Mouse (Mus musculus) liver, adult 2 months (tissue): ENCODE results near the gene Epha4. TPM values are rescaled to one million over a fixed set of nuclear protein-coding genes. Genes with fewer than 3 reads are reported as not detected.

ENCODE experiments used
- DNase-seq: peaks from one replicate; pipeline ENCODE4 v3.0.0-alpha.2; 2011; ENCODE audit warnings: low read depth, low spot score; ENCODE audit errors: extremely low read depth
- H3K27ac ChIP-seq: fragments of 200-500 bp; replicated peaks from 2 replicates; pipeline ENCODE4 v1.5.1; 2012; ENCODE audit warnings: low read depth, mild to moderate bottlenecking, control low read depth, inconsistent platforms, low read length; ENCODE audit not compliant: insufficient read depth
- H3K27me3 ChIP-seq: fragments of 200-500 bp; 2 replicates; pipeline ENCODE4 v1.6.1; 2012; ENCODE audit warnings: mild to moderate bottlenecking, moderate library complexity, low read length, inconsistent platforms; ENCODE audit not compliant: control insufficient read depth, insufficient read depth
- H3K36me3 ChIP-seq: fragments of 200-500 bp; 2 replicates; pipeline ENCODE4 v1.6.1; 2012; ENCODE audit warnings: low read length, inconsistent platforms; ENCODE audit not compliant: control insufficient read depth, insufficient read depth
- H3K4me1 ChIP-seq: fragments of 200-500 bp; 2 replicates; pipeline ENCODE4 v1.6.1; 2011; ENCODE audit warnings: low read length; ENCODE audit not compliant: control insufficient read depth, insufficient read depth
- H3K4me3 ChIP-seq: fragments of 200-500 bp; 2 replicates; pipeline ENCODE4 v1.5.1; 2011; ENCODE audit warnings: low read depth, mild to moderate bottlenecking, control low read depth, low read length, moderate library complexity; ENCODE audit not compliant: insufficient read depth
- H3K79me2 ChIP-seq: fragments of 200-500 bp; 2 replicates; pipeline ENCODE4 v1.6.1; 2012; ENCODE audit warnings: inconsistent platforms, mild to moderate bottlenecking, low read length, moderate library complexity; ENCODE audit not compliant: control insufficient read depth, insufficient read depth
- H3K9ac ChIP-seq: fragments of 200-500 bp; 2 replicates; pipeline ENCODE4 v1.6.1; 2012; ENCODE audit warnings: low read depth, mild to moderate bottlenecking, control low read depth, inconsistent platforms, low read length
- CTCF ChIP-seq: fragments of 200-500 bp; IDR thresholded peaks from 2 replicates; pipeline ENCODE4 v1.5.1; 2011; ENCODE audit warnings: low read depth, low read length, control low read depth
- POLR2A ChIP-seq: fragments of 200-500 bp; IDR thresholded peaks from 2 replicates; pipeline ENCODE4 v1.6.1; 2011; ENCODE audit warnings: low read length, control low read depth; ENCODE audit not compliant: insufficient read depth; ENCODE audit errors: extremely low read depth
- WGBS: fragments of 180-500 bp; shearing (Covaris S2); methylation state at CpG from one replicate; pipeline ENCODE4 v1.1.7; 2018; 5-methylcytosine and 5-hydroxymethylcytosine counted together
- polyA plus RNA-seq: library from polyadenylated mRNA; depleted of rRNA; stranded (reverse); fragments of >200 nt; gene quantifications from 2 replicates; pipeline ENCODE4 v1.2.3, GENCODE M21; 2012
- total RNA-seq: library from RNA; depleted of rRNA; stranded (reverse); fragments of >200 nt; gene quantifications from 2 replicates; pipeline ENCODE4 v1.2.3, GENCODE M21; 2014

Epha4 gene
- total and polyA plus RNA-seq, 2 experiments = 0.10 to 0.18 TPM

GRCm38 (mm10) chr1:77420348-77420747 lies 94.5 kb downstream of the Epha4 start:
- no peaks in the 10 kb centered on the region for H3K4me1 ChIP-seq
- H3K27me3 ChIP-seq = no peaks in the 10 kb centered on the region
- 85% methylated on average over 2 of the region's 2 CpGs for WGBS
- DNase-seq = no peak
- no peak overlapping the region for H3K27ac ChIP-seq
- no peaks in the 10 kb centered on the region for H3K79me2 ChIP-seq
- no peak overlapping the region for H3K4me3 ChIP-seq
- no peak overlapping the region for H3K9ac ChIP-seq
- H3K36me3 ChIP-seq = no peaks in the 10 kb centered on the region
- TF ChIP-seq CTCF = no peak
- TF ChIP-seq POLR2A = no peak

- WGBS = 73% methylated on average over 4 of the region's 4 CpGs
- H3K27ac ChIP-seq = no peak overlapping the region
- no peaks in the 10 kb centered on the region for H3K36me3 ChIP-seq
- H3K4me3 ChIP-seq = no peak overlapping the region
- H3K79me2 ChIP-seq = no peaks in the 10 kb centered on the region
- no peak for DNase-seq
- H3K4me1 ChIP-seq = no peaks in the 10 kb centered on the region
- no peaks in the 10 kb centered on the region for H3K27me3 ChIP-seq
- no peak overlapping the region for H3K9ac ChIP-seq
- TF ChIP-seq POLR2A (no peak), CTCF (no peak)
Measured at GRCm38 (mm10) chr1:77416872-77417271, 98.0 kb downstream of the Epha4 start.

GRCm38 (mm10) chr1:77412871-77413669 lies 101.8 kb downstream of the Epha4 start:
- no peak overlapping the region for H3K4me3 ChIP-seq
- no peak for DNase-seq
- no peaks in the 10 kb centered on the region for H3K36me3 ChIP-seq
- H3K4me1 ChIP-seq = no peaks in the 10 kb centered on the region
- no peak overlapping the region for H3K9ac ChIP-seq
- no peaks in the 10 kb centered on the region for H3K79me2 ChIP-seq
- no peak overlapping the region for H3K27ac ChIP-seq
- WGBS = 71% methylated on average over 9 of the region's 9 CpGs
- no peaks in the 10 kb centered on the region for H3K27me3 ChIP-seq
- no peak for TF ChIP-seq POLR2A
- TF ChIP-seq CTCF = no peak

GRCm38 (mm10) chr1:77412285-77412684 lies 102.6 kb downstream of the Epha4 start:
- Histone ChIP-seq H3K79me2 (no peaks in the 10 kb centered on the region), H3K9ac (no peak overlapping the region), H3K4me3 (no peak overlapping the region), H3K27me3 (no peaks in the 10 kb centered on the region), H3K36me3 (no peaks in the 10 kb centered on the region), H3K4me1 (no peaks in the 10 kb centered on the region), H3K27ac (no peak overlapping the region)
- WGBS = 87% methylated on average over 13 of the region's 13 CpGs
- TF ChIP-seq POLR2A (no peak), CTCF (no peak)
- DNase-seq = no peak

DNA sequence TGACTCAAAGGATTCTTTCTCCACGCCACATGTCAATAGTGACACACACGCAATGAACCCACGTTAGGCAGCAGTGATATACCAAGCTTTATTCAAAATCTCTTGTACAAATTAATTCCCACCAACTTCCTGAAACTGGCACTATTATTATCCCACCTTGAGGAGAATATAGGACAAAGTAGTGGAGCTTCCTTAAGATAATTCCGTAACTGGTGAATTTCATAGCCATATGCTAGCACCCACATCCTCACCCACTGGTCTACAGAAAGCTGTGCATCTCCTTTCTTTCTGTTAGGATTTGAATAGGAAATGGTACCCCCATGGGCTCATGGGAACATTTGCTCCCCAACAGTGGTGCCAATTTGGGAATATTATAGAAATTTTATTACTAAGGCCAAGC lies 103.7 kb downstream of the Epha4 start:
- Histone ChIP-seq H3K4me1 (no peaks in the 10 kb centered on the region), H3K27ac (no peak overlapping the region), H3K27me3 (no peaks in the 10 kb centered on the region), H3K36me3 (no peaks in the 10 kb centered on the region), H3K79me2 (no peaks in the 10 kb centered on the region), H3K4me3 (no peak overlapping the region), H3K9ac (no peak overlapping the region)
- DNase-seq = no peak
- no peak for TF ChIP-seq POLR2A
- no peak for TF ChIP-seq CTCF
- WGBS = 95% methylated on average over 4 of the region's 4 CpGs

GRCm38 (mm10) chr1:77410716-77411115 lies 104.2 kb downstream of the Epha4 start:
- Histone ChIP-seq H3K79me2 (no peaks in the 10 kb centered on the region), H3K9ac (no peak overlapping the region), H3K36me3 (no peaks in the 10 kb centered on the region), H3K27me3 (no peaks in the 10 kb centered on the region), H3K4me3 (no peak overlapping the region), H3K27ac (no peak overlapping the region), H3K4me1 (no peaks in the 10 kb centered on the region)
- no peak for DNase-seq
- TF ChIP-seq POLR2A (no peak), CTCF (no peak)
- WGBS = 97% methylated on average over 2 of the region's 2 CpGs
